Mouse (Mus musculus) C2C12 (cell line): ENCODE measurements at regions not wholly inside any gene's neighbourhood (a gene's known extent, or its start where the extent isn't known, plus 50 kb on each side); places are given as distances from the start of the nearest gene placed in this dataset.

ENCODE experiments used
- CEBPB ChIP-seq: IDR thresholded peaks from one replicate; pipeline ENCODE4 v1.6.1; 2011; ENCODE audit warnings: low read depth, mild to moderate bottlenecking, control low read depth, moderate library complexity
- USF1 ChIP-seq: IDR thresholded peaks from one replicate; pipeline ENCODE4 v1.6.1; 2011; ENCODE audit warnings: low read depth, mild to moderate bottlenecking, control low read depth, moderate library complexity

DNA sequence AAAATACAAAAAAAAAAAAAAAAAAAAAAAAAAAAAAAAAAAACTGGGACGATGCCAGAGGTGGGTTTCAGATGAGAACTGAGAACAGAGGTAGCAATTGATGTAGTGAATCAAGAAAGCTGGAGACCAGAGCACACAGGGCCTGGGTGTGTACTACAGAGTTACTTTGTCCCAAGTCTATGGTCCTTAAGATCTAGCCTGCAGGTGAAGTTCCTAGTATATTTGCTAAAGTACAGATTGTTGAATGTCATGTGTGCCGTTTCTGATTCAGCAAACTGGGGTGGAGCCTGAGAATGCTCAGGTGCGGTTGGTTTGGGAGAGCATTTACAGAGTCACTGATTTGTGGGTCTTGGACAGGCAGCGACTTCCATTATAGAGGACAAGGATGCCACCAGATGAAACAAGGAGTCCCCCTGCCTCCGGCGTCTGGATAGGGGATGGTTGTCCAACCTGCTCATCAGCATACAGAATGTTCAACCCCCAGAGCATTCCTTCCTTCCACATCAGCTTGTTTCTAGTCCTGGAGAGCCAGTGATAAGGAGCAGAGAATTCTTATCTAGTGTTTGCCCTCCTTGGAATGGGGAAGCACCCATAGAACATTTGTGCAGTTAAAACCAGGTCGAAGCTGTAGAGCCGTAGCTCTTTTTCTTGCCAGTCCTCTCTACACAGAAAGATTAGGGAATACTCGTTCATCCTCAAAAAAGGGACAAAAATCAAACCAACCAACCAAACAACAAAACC is 122.5 kb upstream of the Ttc29 start:
- TF ChIP-seq CEBPB: no peak
- no peak for TF ChIP-seq USF1
